Mouse (Mus musculus) R1 (cell line): ENCODE measurements around the gene Kat6b.

Experiments used
- DNase-seq: peaks from one replicate; pipeline ENCODE4 v3.0.0-alpha.2; 2018; ENCODE audit warnings: low read depth, low spot score

Gene Kat6b

DNA sequence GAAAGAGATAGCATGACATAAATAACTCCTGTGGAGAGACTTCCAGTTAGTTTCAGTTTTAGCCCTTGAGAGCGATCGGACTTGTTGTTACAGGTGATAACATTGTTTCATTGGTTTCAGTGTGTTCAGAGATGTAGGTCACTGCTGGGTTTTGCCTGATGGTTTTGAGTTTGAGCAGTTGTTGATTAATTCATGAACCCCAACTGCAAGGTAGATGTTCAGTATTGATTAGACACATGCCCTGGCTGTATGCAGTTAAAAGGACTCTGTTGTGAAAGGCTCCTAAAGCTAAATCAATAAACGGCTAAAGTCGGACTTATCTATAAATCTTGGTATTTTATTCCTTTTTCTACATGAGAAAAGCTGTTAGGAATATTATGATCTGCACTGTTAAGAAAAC is 109.0 kb downstream of the Kat6b start:
- DNase-seq: no peak

DNA sequence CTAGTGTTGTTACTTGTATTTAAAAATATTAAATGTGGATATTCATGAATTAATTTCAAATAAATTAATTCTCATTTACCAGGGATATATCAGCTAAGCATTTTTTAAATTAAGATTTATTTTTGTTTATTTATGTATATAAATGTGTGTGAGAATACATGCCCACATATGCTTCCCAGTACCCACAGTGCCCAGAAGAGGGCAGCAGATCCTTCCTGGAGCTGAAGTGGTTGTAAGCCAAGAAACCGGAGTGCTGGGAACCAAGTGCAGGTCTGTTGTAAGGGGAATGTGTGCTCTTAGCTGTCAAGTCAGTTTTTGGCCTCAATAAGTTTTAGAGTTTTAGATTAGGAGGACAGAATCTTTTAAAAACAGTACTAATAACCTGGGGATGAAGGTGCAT is 110.9 kb downstream of the Kat6b start:
- DNase-seq: peak; percentile 75

DNA sequence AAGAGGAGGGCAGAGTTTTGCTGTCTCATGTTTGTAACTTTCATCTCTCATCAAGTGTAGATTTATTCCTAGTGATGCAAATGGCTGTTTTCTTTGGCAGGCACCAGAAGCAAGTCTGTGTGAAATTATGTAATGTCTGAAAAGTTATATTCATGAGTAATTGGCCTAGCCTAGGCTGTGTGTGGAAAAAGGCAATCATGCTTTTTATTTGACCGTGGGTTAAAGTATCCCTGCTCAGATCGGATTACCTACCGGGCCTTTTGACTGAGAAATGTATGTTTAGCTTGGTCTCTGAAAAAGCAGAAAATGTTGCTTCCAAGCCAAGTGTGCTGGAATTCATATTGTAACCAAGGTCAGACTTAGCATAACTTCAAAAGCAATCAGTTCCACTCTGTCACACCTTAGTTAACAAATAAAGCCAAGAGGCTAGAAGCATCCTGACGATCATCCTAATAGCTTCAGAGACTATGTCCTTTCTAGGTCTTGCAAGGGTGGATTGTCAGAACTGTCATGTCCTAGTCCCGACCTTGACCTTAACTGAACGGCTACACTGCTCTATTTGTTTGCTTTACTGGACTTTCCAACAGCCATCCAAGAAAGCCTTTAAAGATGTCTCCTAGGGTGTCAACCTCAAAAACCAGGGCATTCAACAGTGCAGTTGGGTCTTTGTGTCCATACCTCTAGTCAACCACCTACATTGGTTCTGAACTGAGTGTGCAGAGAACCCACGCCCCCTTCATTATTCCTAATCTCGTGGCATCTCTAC is 111.9 kb downstream of the Kat6b start:
- DNase-seq: peak; percentile 46

DNA sequence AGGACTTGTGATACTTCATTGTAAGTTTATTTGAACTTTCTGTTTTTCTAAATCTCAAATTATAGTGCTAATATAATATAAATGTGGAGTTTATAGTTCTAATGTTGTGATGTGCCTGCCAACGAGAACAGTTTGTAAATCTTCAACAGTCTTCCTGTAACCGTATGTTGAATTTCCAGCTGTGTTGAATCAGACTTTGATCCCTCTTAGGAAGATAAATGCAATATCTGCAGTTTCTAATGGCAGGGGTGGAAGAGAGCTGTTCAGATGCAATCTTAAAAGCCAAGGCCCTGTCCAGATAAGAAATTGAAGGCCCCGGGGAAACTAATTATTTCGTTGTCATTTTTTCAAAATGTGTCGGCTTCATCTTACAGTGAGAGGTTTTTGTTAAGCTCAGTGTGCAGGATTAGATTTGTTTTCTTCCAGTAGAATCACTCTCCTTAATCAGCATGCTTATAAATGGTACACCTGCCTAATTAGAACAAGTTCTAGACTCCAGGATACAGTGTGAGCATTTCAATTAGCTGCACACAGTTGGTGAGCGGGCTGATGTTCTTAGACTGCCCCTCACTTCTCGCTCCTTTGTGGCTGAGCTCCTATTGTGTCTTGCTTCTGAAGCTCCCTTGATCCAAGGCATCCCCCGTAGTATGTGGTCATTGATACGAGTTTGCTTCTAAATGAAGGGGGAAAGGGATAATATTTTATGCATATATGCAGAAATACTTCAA is 118.4 kb downstream of the Kat6b start:
- no peak for DNase-seq

DNA sequence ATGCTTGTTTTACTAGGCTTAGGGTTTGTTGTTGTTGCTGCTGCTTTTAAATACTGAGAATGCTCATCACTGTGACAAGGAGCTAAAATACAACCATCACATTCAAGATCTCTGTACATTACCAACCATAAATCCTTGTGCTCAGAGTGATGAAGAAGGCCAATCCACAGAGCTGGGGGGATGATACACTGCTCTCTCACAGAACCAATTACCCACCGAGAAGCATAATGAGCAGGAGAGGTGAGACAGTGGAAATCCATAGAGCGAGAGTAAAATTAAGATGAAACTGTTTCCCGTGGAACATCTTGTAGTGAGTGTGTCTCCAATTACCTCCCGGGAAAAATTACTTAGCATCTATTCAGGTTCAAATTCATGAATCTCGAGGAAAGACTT is 118.9 kb downstream of the Kat6b start:
- DNase-seq: no peak

DNA sequence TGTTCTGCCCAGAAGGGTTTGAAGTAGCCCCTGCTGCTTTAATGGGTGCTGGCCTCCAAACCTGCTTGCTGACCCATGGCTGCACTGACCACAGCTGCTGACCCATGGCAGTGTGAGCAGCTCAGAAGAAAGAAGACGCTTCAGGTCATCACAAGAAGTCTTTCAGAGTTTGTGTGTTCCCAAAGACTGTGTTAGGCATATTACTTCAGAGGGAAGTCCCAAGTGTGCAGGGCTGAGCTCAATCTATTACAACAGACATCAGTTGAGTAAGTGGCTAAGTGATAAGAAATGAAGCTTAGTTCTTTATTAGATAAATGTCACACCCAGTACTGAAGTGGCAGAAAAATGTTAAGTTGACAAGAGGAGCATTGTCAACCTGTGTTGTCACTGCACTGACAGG is 119.4 kb downstream of the Kat6b start:
- no peak for DNase-seq

DNA sequence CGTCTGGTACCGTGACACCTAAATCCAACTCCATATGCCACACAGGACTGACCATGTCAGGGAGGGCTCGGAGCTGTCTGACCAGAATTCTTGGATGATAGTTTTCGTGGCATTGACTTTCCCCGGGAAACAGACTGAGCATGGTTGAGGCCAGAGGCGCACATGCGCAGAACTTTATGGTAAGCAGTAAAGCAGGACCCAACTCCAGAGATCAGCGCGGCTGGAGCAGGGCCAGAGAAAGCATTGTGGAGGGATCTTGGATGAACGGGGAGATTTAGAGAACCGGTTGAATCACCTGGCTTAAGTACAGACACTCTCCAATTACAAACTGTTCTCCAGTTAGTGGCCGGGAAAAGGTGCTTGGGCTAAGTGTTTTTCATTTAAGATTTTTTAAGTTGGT is 120.9 kb downstream of the Kat6b start:
- peak; percentile 61 for DNase-seq

DNA sequence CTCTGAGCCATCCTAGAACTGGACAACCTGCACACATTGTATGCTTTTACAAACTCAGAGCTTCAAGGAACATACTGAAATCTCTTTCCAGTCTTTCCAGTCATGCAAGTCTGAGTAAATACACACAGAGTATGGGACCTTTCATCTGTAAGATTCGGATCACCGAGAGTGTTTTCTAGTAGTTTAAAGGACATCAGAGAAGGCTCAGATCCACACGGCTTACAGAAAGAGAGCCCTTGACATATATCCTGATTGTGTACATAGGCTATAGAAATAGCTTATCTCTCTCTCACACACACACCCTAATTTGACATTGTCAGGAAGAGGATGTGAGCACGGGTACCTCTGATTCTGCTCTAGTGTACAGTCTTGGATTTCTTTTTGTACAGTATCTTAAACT is 121.7 kb downstream of the Kat6b start:
- no peak for DNase-seq

DNA sequence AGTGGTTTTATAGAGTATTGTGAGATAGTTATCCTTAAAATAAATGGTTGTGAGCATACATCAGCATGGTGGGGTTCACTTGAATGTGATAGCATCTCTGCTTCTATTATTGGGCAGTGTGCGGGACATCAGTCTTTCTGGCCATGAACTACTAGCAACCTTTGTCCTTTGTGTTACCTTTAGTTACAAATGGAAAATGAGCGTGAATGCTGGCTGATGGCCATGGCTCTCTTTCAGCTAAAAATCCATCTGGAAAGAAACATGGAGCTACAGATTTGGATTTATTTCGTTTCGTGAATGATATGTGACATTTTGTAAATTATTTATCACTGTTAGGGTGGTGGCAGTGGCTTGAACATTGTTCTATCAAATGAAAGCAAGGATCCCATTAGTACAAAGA is 126.5 kb downstream of the Kat6b start:
- DNase-seq: no peak

DNA sequence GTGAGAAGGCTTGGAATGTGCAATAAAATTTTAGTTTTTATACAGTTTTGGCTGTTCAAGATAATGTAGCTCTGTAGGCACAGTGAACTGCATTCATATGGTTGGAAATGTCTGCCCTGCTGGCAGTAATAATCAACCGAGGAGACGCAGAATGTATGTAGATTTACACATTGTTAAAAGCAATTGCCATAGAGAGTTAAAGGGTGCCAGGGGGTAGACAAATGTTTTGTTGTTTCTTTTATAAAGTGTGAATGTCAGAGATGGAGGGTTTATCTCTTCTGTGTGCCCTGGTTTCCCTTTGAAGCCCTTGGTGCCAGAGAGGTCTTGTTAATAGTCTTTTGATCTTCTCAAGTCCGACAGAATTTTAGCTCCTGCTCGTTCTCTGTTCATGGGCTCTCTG is 127.7 kb downstream of the Kat6b start:
- DNase-seq: no peak

DNA sequence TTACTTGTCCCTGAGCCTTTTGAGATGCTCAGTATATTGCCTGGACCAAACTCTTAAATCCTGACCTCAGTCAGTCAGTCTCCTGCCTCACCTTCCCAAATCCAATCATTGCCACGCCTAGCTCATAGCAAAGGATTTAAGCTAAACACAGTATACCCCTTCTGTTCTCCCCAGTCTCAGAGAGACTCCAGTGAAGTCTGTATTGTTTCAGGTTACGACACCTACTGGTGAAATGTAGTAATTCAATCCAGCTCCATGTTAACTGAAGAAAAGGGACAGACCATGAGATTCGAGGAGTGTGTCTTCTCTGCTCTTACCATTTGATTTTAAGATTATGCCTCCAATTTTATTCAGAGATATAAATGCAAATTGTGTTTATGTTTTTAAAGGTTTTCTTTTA is 129.0 kb downstream of the Kat6b start:
- DNase-seq: peak; percentile 86

DNA sequence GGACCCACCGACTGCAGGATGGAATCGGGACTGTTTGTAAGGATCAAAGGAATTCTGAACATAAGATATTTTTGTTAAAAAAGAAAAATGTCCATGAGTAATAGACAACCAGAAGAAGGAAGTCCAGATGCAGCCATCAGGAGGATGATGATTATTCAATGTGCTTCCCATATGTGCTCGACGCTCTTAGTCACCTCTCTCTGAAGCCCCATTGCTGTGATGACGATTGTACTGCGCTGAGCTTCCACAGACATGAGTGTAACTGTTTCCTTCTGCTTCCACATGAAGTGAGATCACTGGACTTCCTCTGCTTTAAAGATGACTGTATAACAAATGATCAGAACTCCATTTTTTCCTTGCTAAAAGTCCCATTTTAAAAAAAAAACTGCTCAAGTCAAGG is 131.8 kb downstream of the Kat6b start:
- DNase-seq: no peak

DNA sequence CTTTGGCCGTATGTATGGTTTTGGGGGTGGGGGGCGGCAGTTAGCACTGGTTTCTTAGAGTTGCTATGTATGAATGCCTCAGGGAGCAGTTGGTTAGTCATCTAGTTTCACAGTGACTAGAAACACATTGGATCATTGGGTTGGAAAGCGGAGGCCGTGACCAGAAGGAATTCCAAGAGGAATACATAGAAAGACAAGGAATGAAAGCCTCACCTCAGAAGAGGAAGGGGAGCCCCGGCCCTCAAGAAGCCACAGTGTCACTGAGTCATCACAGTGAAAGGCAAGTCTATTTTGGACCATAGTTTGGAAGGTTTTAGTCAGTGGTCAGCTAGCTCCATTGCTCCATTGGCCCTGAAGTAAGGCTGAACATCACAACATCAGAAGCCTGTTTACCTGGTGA is 132.9 kb downstream of the Kat6b start:
- no peak for DNase-seq

DNA sequence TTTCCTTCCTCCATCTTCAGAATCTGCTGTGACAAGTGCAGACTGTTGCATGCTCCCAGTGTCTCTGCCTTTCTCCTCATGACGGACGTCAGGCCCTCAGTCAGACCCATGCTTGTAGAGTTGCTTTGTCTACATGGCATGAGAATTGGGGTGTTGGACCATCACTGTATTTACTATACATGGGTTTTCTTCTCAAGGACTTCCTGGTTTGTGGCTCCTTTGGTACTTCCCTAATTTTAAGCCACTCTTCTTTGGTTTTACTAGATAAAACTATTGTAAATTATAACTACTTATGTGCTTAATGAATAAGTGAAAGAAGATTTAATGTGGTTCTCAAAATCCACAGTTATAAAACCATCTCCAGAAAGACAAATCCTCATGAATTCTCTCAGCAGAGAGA is 134.6 kb downstream of the Kat6b start:
- no peak for DNase-seq

DNA sequence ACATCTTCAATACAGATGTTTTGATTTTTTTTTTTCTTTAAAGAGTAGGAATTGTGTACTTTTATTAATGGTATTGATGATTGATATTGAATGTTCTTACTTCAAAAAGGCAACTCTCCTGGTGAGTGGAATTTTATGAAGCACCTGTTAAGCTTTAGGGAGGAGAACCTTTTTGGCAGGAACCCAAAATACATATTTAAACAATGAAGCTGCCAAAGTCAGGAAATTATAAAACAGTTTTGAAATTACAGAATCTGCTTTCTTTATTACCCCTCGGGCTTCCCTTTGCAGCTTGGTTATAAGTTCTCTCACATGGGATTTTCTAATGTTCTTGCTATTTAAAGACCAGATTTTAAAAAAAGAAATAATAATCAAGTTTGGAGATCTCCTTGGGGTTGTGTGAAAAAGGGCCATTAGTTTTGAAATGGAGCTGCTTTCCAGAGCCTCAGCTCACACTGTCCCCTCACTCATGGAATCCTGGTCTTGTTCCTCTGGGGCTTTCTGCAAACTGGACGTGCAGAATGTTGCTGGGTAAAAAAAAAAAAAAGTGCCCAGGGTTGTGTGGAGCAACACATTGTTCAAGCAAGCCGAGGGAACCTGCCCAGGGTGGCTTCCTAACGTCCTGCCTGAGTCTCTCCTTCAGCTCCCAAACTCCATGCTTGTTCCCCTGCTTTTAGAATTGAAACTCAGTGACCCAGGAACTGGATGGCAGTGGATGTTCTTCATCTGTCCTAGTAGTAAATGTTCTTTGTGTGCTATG is 136.2 kb downstream of the Kat6b start:
- DNase-seq: no peak

DNA sequence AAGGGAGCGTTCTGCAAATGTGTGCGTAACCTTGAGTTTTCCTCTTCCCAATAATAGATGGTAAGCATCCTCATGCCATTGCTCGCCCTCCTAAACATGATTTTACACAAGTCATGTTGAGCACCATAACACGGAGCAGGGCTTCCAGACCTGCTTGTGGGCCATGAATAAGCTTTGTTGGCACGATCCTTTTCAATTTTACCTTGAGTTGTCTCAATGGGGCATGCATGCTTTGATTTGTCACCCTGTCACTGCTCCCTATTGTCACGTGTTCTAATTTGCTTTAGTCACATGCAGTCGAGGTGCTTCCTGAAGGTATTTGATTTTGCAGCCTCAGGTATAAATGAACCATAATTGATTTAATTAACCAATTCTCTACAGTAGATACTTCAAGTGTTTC is 138.7 kb downstream of the Kat6b start:
- no peak for DNase-seq

DNA sequence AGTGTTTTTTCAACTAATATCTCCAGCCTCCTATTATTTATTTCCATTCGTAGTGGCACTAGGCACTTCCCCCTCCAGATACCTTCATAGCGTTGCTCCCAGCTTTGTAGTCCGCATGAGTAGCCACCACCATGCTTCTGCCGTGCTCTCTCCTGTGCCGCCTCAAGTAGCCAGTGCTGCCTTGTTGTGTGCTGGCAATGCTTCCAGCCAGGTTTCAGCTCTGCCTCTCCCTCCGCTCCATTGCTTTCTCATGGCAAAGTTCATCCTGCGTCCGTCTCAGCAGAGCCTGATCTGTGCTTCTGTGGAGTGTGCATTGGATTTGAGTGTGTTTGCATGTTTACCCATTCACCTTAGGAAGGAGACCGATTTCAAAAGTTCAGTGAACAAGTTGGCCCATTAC is 144.7 kb downstream of the Kat6b start:
- no peak for DNase-seq

DNA sequence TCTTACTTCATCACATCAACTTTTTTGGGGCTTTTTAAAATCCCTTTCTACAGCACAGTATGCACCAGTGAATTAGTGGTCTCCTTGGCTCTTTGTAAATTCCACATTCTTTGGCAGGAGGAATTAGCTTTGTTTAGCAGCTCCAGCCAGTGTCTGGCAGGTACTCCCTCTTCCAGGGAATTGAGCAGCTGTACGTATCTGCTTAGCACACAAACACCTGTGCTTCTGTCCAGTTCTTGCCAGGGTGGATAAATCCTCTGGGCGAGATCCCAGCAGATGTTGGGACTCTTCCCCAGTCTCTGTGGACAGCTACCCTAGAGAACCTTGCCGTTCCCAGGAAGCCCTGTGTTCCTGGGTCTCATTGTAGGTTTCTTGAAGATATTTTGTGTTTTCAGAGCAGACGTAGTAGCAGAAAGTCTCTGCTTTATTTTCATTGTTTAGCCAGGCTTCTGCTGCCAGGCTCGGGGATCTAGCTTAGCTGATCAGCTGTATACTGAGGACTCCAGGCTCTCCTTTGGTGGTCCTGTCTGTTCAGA is 150.5 kb downstream of the Kat6b start:
- no peak for DNase-seq

DNA sequence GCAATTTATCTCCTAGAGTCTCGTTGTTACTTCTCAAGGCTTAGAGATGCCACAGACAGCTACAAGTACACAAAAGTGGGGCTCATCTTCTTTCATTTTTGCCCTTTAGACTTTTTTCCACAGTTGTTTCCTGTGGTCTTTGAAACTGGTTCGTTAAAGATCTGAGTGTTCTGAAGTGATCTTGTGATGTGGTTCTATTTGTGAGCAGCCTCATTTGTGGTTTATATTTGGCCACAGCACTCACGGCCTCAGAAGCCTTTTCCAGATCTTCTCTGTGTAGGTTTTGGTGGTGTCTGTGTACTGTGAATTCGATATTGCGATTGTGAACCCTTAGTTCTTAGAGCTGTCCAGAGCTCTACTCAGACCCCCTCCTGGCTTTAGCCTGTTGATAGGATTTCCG is 155.3 kb downstream of the Kat6b start:
- DNase-seq: no peak

DNA sequence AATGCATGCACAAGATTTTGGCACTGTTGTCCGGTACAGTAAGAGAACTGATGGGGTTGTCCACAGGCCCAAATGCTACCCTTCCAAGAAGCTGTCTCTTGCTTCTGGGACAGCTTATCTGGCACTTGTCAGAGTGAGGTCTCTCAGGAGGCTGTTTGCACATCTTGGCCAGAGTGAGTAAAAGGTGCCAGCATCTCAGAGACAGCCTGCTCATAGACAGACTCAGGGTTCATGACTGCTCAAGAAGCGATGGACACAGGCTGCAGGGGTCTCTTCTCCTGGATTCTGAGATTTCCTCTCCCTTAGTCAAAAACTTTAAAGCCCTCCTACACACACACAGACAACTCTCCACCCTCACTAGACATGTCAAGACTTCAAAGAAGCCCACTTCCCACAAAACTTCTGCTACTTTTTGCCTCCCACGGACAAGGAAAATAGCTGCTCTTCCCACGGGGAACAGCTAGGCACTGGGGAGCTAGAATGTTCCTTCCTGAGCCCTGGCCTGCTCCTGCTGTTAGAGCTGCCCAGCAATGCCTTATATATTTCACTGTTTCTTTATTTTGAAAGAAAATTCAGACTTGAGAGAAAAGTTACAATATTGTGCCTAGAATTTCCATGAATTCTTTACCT is 159.7 kb downstream of the Kat6b start:
- no peak for DNase-seq

DNA sequence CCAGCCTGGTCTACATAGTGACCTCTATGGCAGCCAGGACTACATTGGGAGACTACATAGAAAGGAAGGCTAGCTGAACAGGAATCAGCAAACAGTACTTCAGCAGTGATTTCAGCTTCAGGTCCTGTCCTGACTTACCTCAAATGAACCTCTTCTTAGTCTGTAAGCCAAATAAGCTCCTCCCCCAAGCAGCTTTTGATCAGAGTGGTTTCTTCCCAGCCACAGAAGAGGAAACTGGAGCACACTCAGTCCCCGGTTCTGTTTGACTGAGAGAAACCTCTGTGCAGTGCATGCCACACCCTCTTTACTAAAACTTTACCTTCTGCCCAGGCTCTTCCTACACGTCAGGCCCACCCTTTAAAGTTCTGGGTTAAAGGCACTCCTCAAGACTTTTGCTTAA is 172.6 kb downstream of the Kat6b start:
- no peak for DNase-seq

DNA sequence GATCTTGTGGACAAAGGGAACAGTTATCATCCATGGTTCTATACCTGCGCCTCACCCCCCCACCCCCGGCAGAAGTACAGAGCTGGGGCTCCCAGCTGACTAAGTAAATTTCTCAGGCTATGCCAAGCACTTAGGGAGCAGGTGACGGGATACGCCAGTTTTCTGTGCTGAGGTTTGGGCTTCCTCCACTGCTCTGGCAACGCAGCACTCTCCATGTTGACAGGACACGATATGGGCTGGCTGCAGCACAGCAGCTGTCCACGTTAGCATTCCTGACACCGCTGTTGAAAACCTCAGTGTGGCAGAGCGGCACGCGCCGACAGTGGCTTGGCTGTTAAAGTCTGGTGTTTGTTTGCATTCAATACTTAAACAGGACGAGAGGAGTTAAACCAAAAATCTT is 177.9 kb downstream of the Kat6b start:
- DNase-seq: no peak
